23 mouse cellular contexts compared by ENCODE assay signal in the genomic region with DNA sequence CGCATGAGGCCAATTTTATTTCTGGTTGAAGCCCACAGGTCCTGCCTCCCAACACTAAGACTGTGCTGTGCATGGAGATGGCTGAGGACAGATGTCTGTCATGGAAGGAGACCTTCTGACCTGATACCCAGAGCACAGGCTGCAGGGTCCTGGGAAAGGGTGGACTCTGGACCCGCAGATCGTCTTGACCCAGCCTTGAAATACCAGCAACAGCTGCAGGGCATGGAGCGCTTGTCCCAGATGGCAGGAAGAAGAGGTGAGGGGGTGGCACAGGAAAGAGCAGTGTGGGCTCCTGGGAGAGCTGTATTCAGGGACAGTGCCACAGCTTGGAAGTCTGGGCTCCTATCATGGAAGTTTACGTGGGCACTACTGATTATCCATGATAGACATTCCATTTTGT.
"Had no signal": no experiment of that assay in that cellular context is flagged by ENCODE, and none has a peak within 500 bp of the region (broad histone marks: within the 10 kb centered on the region; RNA-seq: fewer than 3 reads in every experiment).

No protein-coding gene starts in this region.

- H3K9me3 ChIP-seq: heart, embryonic 10.5 days; heart, embryonic 12.5 days; kidney, embryonic 15.5 days; limb, embryonic 10.5 days; limb, embryonic 12.5 days; liver, embryonic 13.5 days; liver, embryonic 15.5 days had no signal

- DNase-seq: gastrocnemius, postnatal 25 days; heart, adult 18-20 months; heart, postnatal 10 days; heart, postnatal 4 days; kidney, adult 18-20 months; kidney, postnatal 14 days; kidney, postnatal 4 days; liver, embryonic 13.5 days; liver, postnatal 0 days had no signal

- H3K9ac ChIP-seq: heart, embryonic 12.5 days; hindbrain, embryonic 14.5 days; kidney, embryonic 15.5 days; limb, embryonic 12.5 days; liver, embryonic 13.5 days; liver, embryonic 15.5 days; liver, postnatal 0 days had no signal

- H3K27ac ChIP-seq: heart, embryonic 10.5 days; hindbrain, embryonic 14.5 days; kidney, embryonic 15.5 days; kidney, postnatal 0 days; layer of hippocampus, adult 2 months; left cerebral cortex, adult 2 months; limb, embryonic 10.5 days; limb, embryonic 12.5 days; liver, embryonic 13.5 days; liver, embryonic 15.5 days had no signal

- H3K27me3 ChIP-seq: heart, embryonic 12.5 days; kidney, embryonic 15.5 days; limb, embryonic 12.5 days; liver, embryonic 13.5 days; liver, embryonic 15.5 days had no signal

- H3K4me3 ChIP-seq: heart, embryonic 10.5 days; heart, embryonic 12.5 days; kidney, embryonic 15.5 days; layer of hippocampus, adult 2 months; left cerebral cortex, adult 2 months; limb, embryonic 10.5 days; limb, embryonic 12.5 days; liver, embryonic 13.5 days; liver, embryonic 15.5 days had no signal

- H3K4me2 ChIP-seq: heart, embryonic 12.5 days; hindbrain, embryonic 14.5 days; kidney, embryonic 15.5 days; limb, embryonic 12.5 days; liver, embryonic 11.5 days; liver, embryonic 13.5 days; liver, embryonic 15.5 days had no signal

- ATAC-seq: hindbrain, embryonic 16.5 days; inflammation-experienced regulatory T-cells, adult 6 months; intestine, embryonic 16.5 days; liver, postnatal 0 days had no signal
